Mouse (Mus musculus): ENCODE data around the gene Scube1. TPM values are rescaled to one million over a fixed set of nuclear protein-coding genes. Genes with fewer than 3 reads are reported as not detected.

Scube1 gene
- polyA plus RNA-seq, 1 experiment: not detected

DNA sequence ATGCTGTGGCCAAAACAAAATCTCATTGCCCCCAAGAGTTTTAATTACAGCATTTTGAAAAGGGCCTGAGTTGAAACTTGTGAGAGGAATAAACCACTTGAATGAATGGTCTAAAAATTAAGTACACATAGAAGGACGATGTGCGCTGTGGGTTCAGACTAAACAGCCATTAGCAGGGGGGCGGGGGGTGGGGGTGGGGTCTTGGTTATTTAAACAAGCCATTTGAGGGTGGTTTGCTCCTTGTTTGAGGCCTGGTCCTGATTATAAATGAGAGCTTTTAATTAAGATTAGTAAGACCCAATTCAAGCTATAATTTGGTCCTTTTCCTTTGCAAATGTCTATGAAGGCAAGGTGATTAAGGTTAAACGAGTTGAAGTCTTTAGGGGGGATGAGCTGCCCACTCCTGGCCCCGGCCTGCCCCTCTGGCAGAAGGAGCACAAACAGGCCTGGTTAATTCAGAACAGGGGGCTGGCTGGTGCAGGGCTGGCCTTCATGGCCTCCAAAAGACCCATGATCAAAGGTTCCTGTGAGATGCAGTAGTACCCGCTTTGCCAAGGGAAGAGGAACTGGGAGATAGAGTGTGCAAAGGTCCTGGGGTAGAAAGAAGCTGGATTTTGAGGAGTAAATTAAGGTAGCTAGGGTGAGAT, 9.1 kb downstream of the Scube1 start:
- Histone ChIP-seq H3K36me3 (ENCODE audit: control insufficient read depth) (no peaks in the 10 kb centered on the region), H3K27me3 (ENCODE audit: control insufficient read depth) (no peaks in the 10 kb centered on the region), H3K4me3 (replicated peaks) (no peak overlapping the region), H3K4me1 (ENCODE audit: control insufficient read depth) (no peaks in the 10 kb centered on the region), H3K9me3 (ENCODE audit: control insufficient read depth, low read length) (no peaks in the 10 kb centered on the region)
- TF ChIP-seq TAL1 (IDR thresholded peaks at IDR 0.05; ENCODE audit: low read length) (no peak), GATA1 (IDR thresholded peaks at IDR 0.05; ENCODE audit: low read length) (no peak)

DNA sequence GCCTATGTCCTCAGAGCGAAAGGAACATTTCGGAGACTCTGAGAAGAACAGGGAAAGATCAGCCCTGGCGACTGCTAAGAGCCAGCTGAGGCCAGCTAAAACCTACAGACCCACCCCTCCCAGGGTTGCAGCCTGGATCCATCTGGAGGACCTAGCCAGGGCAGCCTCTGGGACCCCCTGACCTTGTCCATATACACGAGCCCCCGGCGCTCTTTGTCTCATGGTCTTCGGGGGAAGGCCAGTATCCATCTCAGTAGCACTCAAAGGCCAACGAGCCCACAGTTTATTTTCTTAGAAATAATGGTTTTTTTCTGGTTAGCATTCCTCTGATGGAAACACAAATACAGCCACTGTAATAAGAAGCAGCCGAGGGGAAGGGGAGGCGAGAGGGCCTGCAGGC, 12.0 kb downstream of the Scube1 start:
- Histone ChIP-seq H3K4me3 (replicated peaks) (no peak overlapping the region), H3K27me3 (ENCODE audit: control insufficient read depth) (no peaks in the 10 kb centered on the region), H3K36me3 (ENCODE audit: control insufficient read depth) (no peaks in the 10 kb centered on the region), H3K4me1 (ENCODE audit: control insufficient read depth) (no peaks in the 10 kb centered on the region), H3K9me3 (ENCODE audit: control insufficient read depth, low read length) (no peaks in the 10 kb centered on the region)
- no peak for TF ChIP-seq GATA1 (IDR thresholded peaks at IDR 0.05; ENCODE audit: low read length)
- no peak for TF ChIP-seq TAL1 (IDR thresholded peaks at IDR 0.05; ENCODE audit: low read length)

DNA sequence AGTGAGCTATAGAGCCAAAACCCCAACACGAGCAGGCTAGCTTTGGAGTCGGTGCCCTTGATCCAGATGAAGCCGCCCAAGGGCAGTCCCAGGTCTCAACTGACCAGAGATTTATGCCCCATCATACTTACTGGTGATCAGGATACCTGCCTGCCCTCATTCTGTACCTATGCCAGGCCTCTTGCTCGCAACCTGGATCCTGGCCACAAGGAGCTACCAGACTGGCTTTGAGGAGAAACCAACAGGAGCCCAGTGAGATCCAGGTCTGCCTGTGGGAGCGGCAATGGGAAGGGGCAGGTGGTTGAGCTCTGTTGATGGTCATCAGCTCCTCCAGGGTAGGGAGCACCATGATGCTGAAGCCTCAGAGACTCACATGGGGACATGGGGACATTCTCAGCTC, 12.5 kb downstream of the Scube1 start:
- Histone ChIP-seq H3K36me3 (ENCODE audit: control insufficient read depth) (no peaks in the 10 kb centered on the region), H3K4me3 (replicated peaks) (no peak overlapping the region), H3K4me1 (ENCODE audit: control insufficient read depth) (no peaks in the 10 kb centered on the region), H3K27me3 (ENCODE audit: control insufficient read depth) (no peaks in the 10 kb centered on the region), H3K9me3 (ENCODE audit: control insufficient read depth, low read length) (no peaks in the 10 kb centered on the region)
- TF ChIP-seq TAL1 (IDR thresholded peaks at IDR 0.05; ENCODE audit: low read length) (no peak), GATA1 (IDR thresholded peaks at IDR 0.05; ENCODE audit: low read length) (no peak)

- Histone ChIP-seq H3K4me1 (ENCODE audit: control insufficient read depth) (no peaks in the 10 kb centered on the region), H3K4me3 (replicated peaks) (no peak overlapping the region), H3K9me3 (ENCODE audit: control insufficient read depth, low read length) (no peaks in the 10 kb centered on the region), H3K36me3 (ENCODE audit: control insufficient read depth) (no peaks in the 10 kb centered on the region), H3K27me3 (ENCODE audit: control insufficient read depth) (no peaks in the 10 kb centered on the region)
- TF ChIP-seq GATA1 (IDR thresholded peaks at IDR 0.05; ENCODE audit: low read length): no peak
Observed at GRCm38 (mm10) chr15:83709889-83710774, 14.7 kb downstream of the Scube1 start.

DNA sequence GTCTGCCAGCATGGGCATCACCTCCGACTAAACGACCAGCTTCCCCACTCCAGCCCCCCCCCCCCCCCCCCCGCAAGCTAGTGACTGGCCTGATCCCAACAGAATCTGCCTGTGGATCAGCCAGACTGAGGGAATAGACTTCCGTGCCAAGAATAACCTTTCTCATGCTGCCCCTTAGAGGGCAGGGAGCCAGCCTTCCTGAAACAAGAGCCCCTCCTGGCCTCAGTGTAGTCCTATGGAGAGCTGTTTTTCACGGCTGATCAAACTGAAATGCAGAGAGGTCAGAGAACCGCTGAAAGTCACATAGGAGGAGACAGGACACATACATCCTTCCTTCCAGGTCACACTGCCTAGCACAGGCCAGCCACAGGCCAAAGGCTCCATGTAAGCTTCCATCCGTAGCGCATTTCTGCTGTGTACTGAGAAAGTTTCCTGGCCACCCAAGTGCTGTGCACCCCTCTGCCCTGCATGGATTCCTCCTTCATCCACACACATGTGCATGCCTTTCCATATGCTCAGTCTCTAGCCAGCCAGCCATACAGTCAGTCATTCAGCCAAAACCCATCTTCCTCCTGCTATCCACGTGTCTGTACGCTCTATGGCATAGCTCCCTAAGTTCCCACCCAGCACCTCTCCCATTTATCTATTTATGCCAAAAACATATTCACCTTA, 18.2 kb downstream of the Scube1 start:
- peaks cover 4% of the 10 kb centered on the region; the same call in 1 of the 2 replicates for H3K9me3 ChIP-seq (ENCODE audit: control insufficient read depth, low read length)
- H3K4me1 ChIP-seq (ENCODE audit: control insufficient read depth): no peaks in the 10 kb centered on the region
- no peaks in the 10 kb centered on the region for H3K36me3 ChIP-seq (ENCODE audit: control insufficient read depth)
- no peak for TF ChIP-seq TAL1 (IDR thresholded peaks at IDR 0.05; ENCODE audit: low read length)
- TF ChIP-seq GATA1 (IDR thresholded peaks at IDR 0.05; ENCODE audit: low read length): no peak
- no peaks in the 10 kb centered on the region for H3K27me3 ChIP-seq (ENCODE audit: control insufficient read depth)
- no peak overlapping the region for H3K4me3 ChIP-seq (replicated peaks)

DNA sequence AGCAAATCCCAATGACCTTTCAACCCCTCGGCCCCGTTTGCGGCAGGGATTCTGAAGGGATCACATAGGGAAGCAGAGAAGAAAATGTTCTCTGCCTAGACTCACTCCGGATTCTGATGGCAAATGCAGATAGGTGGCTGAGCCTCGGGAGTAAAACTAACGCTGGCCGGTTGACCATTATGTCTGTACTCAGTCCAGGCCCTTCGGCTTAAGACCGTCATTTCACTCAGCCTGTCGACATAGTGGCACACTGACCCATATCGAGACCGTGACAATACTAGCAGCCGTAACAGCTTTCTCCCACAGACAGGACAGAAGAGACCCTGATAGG, 24.3 kb downstream of the Scube1 start:
- Histone ChIP-seq H3K4me3 (replicated peaks) (no peak overlapping the region), H3K27me3 (ENCODE audit: control insufficient read depth) (no peaks in the 10 kb centered on the region), H3K36me3 (ENCODE audit: control insufficient read depth) (no peaks in the 10 kb centered on the region), H3K9me3 (ENCODE audit: control insufficient read depth, low read length) (peaks cover 4% of the 10 kb centered on the region; the same call in 1 of the 2 replicates), H3K4me1 (ENCODE audit: control insufficient read depth) (no peaks in the 10 kb centered on the region)
- TF ChIP-seq GATA1 (IDR thresholded peaks at IDR 0.05; ENCODE audit: low read length) (no peak), TAL1 (IDR thresholded peaks at IDR 0.05; ENCODE audit: low read length) (no peak)

- TF ChIP-seq GATA1 (IDR thresholded peaks at IDR 0.05; ENCODE audit: low read length) (no peak), TAL1 (IDR thresholded peaks at IDR 0.05; ENCODE audit: low read length) (no peak)
- Histone ChIP-seq H3K27me3 (ENCODE audit: control insufficient read depth) (no peaks in the 10 kb centered on the region), H3K4me1 (ENCODE audit: control insufficient read depth) (no peaks in the 10 kb centered on the region), H3K4me3 (replicated peaks) (no peak overlapping the region), H3K9me3 (ENCODE audit: control insufficient read depth, low read length) (peaks cover 4% of the 10 kb centered on the region; the same call in 1 of the 2 replicates), H3K36me3 (ENCODE audit: control insufficient read depth) (no peaks in the 10 kb centered on the region)
Observed at GRCm38 (mm10) chr15:83699834-83700592, 24.8 kb downstream of the Scube1 start.

GRCm38 (mm10) chr15:83699132-83699833, 25.5 kb downstream of the Scube1 start:
- H3K4me1 ChIP-seq (ENCODE audit: control insufficient read depth): no peaks in the 10 kb centered on the region

More at GRCm38 (mm10) chr15:83699132-83699833, 25.5 kb downstream of the Scube1 start:
- H3K9me3 ChIP-seq (ENCODE audit: control insufficient read depth, low read length): peaks cover 4% of the 10 kb centered on the region; the same call in 1 of the 2 replicates
- H3K36me3 ChIP-seq (ENCODE audit: control insufficient read depth): no peaks in the 10 kb centered on the region
- no peaks in the 10 kb centered on the region for H3K27me3 ChIP-seq (ENCODE audit: control insufficient read depth)
- no peak overlapping the region for H3K4me3 ChIP-seq (replicated peaks)
- TF ChIP-seq GATA1 (IDR thresholded peaks at IDR 0.05; ENCODE audit: low read length): no peak

Measured in erythroblast, embryonic 14.5 days (primary cell).